26 mouse cellular contexts compared by ENCODE assay signal in genomic region chr8:61775936-61776335, GRCm38 (mm10).
DNase-seq lines count a peak whose midpoint lies in the region; ATAC-seq and TF ChIP-seq lines count a peak whose summit lies in the region.
"Had no signal": no experiment of that assay in that cellular context is flagged by ENCODE, and none has a peak within 500 bp of the region (broad histone marks: within the 10 kb centered on the region; RNA-seq: fewer than 3 reads in every experiment).

No protein-coding gene starts in this region.

- POLR2A ChIA-PET in Patski (lab: Charles Lee), result no interaction called here

- in situ Hi-C loops in Patski (cut with MboI; ENCODE audit: low pct_unique_long_range_greater_than_20kb), result no loop called here

- peak; percentile 27 for ATAC-seq in Patski
- ATAC-seq in limb, embryonic 15.5 days (ENCODE audit: insufficient number of reproducible peaks, low FRiP score, low TSS enrichment, low read depth), result no peak
- ATAC-seq: forebrain, postnatal 0 days; intestine, embryonic 16.5 days; lung, postnatal 0 days; midbrain, embryonic 15.5 days had no signal

- TF ChIP-seq CTCF in Patski (IDR thresholded peaks at IDR 0.05), result no peak

- 72% methylated on average over 6 of the region's 6 CpGs for WGBS in heart, embryonic 10.5 days
- WGBS in limb, embryonic 15.5 days, result 43% methylated on average over 6 of the region's 6 CpGs

- peaks cover 6% of the 10 kb centered on the region; the same call in 1 of the 2 replicates for H3K36me3 ChIP-seq in heart, embryonic 10.5 days
- H3K36me3 ChIP-seq in limb, embryonic 15.5 days, result no peaks in the 10 kb centered on the region
- H3K36me3 ChIP-seq: forebrain, embryonic 12.5 days; hindbrain, embryonic 13.5 days; midbrain, embryonic 10.5 days; midbrain, embryonic 15.5 days had no signal

- peaks cover 39% of the 10 kb centered on the region for H3K4me1 ChIP-seq in heart, embryonic 10.5 days
- H3K4me1 ChIP-seq in limb, embryonic 15.5 days, result peaks cover 12% of the 10 kb centered on the region; the same call in 1 of the 2 replicates
- H3K4me1 ChIP-seq: forebrain, embryonic 12.5 days; hindbrain, embryonic 13.5 days; midbrain, embryonic 10.5 days; midbrain, embryonic 15.5 days had no signal

- no peak overlapping the region for H3K4me2 ChIP-seq in limb, embryonic 15.5 days
- H3K4me2 ChIP-seq: forebrain, embryonic 12.5 days; hindbrain, embryonic 13.5 days; liver, embryonic 11.5 days; midbrain, embryonic 15.5 days had no signal

- no peaks in the 10 kb centered on the region for H3K27me3 ChIP-seq in heart, embryonic 10.5 days (ENCODE audit: insufficient read depth, poor library complexity, severe bottlenecking)
- H3K27me3 ChIP-seq in Patski, result no peaks in the 10 kb centered on the region
- H3K27me3 ChIP-seq in limb, embryonic 15.5 days, result no peaks in the 10 kb centered on the region
- H3K27me3 ChIP-seq: forebrain, embryonic 12.5 days; hindbrain, embryonic 13.5 days; midbrain, embryonic 15.5 days had no signal

- no peak overlapping the region for H3K4me3 ChIP-seq in heart, embryonic 10.5 days
- no peak overlapping the region for H3K4me3 ChIP-seq in limb, embryonic 15.5 days
- H3K4me3 ChIP-seq: forebrain, embryonic 12.5 days; hindbrain, embryonic 13.5 days; midbrain, embryonic 10.5 days; midbrain, embryonic 15.5 days had no signal

- CTCF ChIA-PET in Patski (lab: Charles Lee), result interaction anchor here (1.0 kb wide), 1 partner anchor 15 kb away, joined by 3 read pairs; no protein-coding TSS in a partner anchor

- H3K9ac ChIP-seq in limb, embryonic 15.5 days, result no peak overlapping the region
- H3K9ac ChIP-seq: forebrain, embryonic 12.5 days; forebrain, postnatal 0 days; hindbrain, embryonic 13.5 days; midbrain, embryonic 15.5 days had no signal

- H3K27ac ChIP-seq in heart, embryonic 10.5 days, result no peak overlapping the region
- 0 out of 2 replicates have a peak overlapping the region, but pooled peaks have one; percentile 33 for H3K27ac ChIP-seq in limb, embryonic 15.5 days
- H3K27ac ChIP-seq: forebrain, embryonic 12.5 days; hindbrain, embryonic 13.5 days; midbrain, embryonic 10.5 days; midbrain, embryonic 15.5 days; stomach, postnatal 0 days had no signal

- peak; percentile 79 for DNase-seq in heart, adult 11 months
- no peak for DNase-seq in heart, embryonic 10.5 days (ENCODE audit: low spot score)
- DNase-seq in 3T3-L1 (ENCODE audit: low read depth, low spot score) (peak; percentile 76), Patski (ENCODE audit: low read depth, low spot score) (no peak)
- no peak for DNase-seq in ovary, postnatal 36 days (ENCODE audit: low spot score)
- DNase-seq in gastrocnemius, postnatal 25 days, result no peak
- DNase-seq: adrenal gland, adult 8-10 months; B cell, adult 2 months; cerebellum, adult 9-11 months; forebrain, postnatal 0 days; heart, postnatal 4 days; kidney, adult 8-10 months; kidney, postnatal 14 days; layer of hippocampus, adult 9-11 months; right cerebral cortex, postnatal 4 days; thymus, adult 18-20 months; thymus, postnatal 25 days had no signal

- no peaks in the 10 kb centered on the region for H3K9me3 ChIP-seq in heart, embryonic 10.5 days
- H3K9me3 ChIP-seq in limb, embryonic 15.5 days, result no peaks in the 10 kb centered on the region
- H3K9me3 ChIP-seq: forebrain, embryonic 12.5 days; hindbrain, embryonic 13.5 days; midbrain, embryonic 10.5 days; midbrain, embryonic 15.5 days had no signal

Comparison
In these comparisons a context has a peak if more than half of its experiments do, and no peak if none do; other contexts are left out.
1. DNase-seq: peak in heart, adult 11 months (single experiment) and 3T3-L1 (single experiment); none in heart, embryonic 10.5 days (single experiment), Patski (single experiment), ovary, postnatal 36 days (single experiment) and gastrocnemius, postnatal 25 days (single experiment).